Mouse (Mus musculus) heart, embryonic 11.5 days (tissue): ENCODE data around the gene Ifi206. TPM values are rescaled to one million over a fixed set of nuclear protein-coding genes. Genes with fewer than 3 reads are reported as not detected.

Source experiments
- ATAC-seq: fragments of 200-750 bp; cut with Nextera tagmentation; replicated peaks from 2 replicates; pipeline ENCODE4 v1.8.0; 2017; ENCODE audit warnings: moderate library complexity; ENCODE audit not compliant: insufficient number of reproducible peaks, low FRiP score, low TSS enrichment
- H3K27ac ChIP-seq: fragments of 300-500 bp; sonication (generic); 2 replicates; pipeline ENCODE4 v1.5.1; 2014; ENCODE audit warnings: mild to moderate bottlenecking, low read depth, low read length
- H3K27me3 ChIP-seq: fragments of 300-500 bp; sonication (generic); 2 replicates; pipeline ENCODE4 v1.6.1; 2014; ENCODE audit warnings: mild to moderate bottlenecking, low read length, mixed read lengths; ENCODE audit not compliant: control insufficient read depth, insufficient read depth
- H3K36me3 ChIP-seq: fragments of 300-500 bp; sonication (generic); 2 replicates; pipeline ENCODE4 v1.6.1; 2014; ENCODE audit warnings: mild to moderate bottlenecking, low read length, moderate library complexity, mixed read lengths; ENCODE audit not compliant: control insufficient read depth, insufficient read depth
- H3K4me1 ChIP-seq: fragments of 300-500 bp; sonication (generic); 2 replicates; pipeline ENCODE4 v1.6.1; 2014; ENCODE audit warnings: low read length; ENCODE audit not compliant: control insufficient read depth, insufficient read depth
- H3K4me2 ChIP-seq: fragments of 300-500 bp; sonication (generic); 2 replicates; pipeline ENCODE4 v1.6.1; 2014; ENCODE audit warnings: mild to moderate bottlenecking, moderate library complexity
- H3K4me3 ChIP-seq: fragments of 300-500 bp; sonication (generic); 2 replicates; pipeline ENCODE4 v1.5.1; 2014; ENCODE audit warnings: low read depth, low read length
- H3K9ac ChIP-seq: fragments of 300-500 bp; sonication (generic); 2 replicates; pipeline ENCODE4 v1.6.1; 2014; ENCODE audit warnings: mild to moderate bottlenecking, low read depth, low read length, moderate library complexity
- H3K9me3 ChIP-seq: fragments of 300-500 bp; sonication (generic); replicated peaks from 2 replicates; pipeline ENCODE4 v1.6.1; 2016; ENCODE audit warnings: low read length; ENCODE audit not compliant: control insufficient read depth
- WGBS: fragments of 180-500 bp; shearing (Covaris S2); extraction: QIAGEN DNeasy Blood & Tissue Kit; methylation state at CpG from one replicate; pipeline ENCODE4 v1.1.7; 2014; ENCODE audit not compliant: insufficient replicate concordance; 5-methylcytosine and 5-hydroxymethylcytosine counted together
- microRNA-seq: library from miRNA; unstranded; fragments of <30 nt; microRNA quantifications from one replicate; pipeline ENCODE4, GENCODE M21; 2016; ENCODE audit warnings: borderline number of aligned reads
- polyA plus RNA-seq: library from polyadenylated mRNA; unstranded; fragments of >200 nt; fragmentation: Nextera tagmentation; extraction: Ambion mirVana; gene quantifications from 2 replicates; pipeline ENCODE4 v1.2.1, GENCODE M21; 2014

Gene Ifi206
- polyA plus RNA-seq, 1 experiment from 2014 or later = 0.06 TPM

DNA sequence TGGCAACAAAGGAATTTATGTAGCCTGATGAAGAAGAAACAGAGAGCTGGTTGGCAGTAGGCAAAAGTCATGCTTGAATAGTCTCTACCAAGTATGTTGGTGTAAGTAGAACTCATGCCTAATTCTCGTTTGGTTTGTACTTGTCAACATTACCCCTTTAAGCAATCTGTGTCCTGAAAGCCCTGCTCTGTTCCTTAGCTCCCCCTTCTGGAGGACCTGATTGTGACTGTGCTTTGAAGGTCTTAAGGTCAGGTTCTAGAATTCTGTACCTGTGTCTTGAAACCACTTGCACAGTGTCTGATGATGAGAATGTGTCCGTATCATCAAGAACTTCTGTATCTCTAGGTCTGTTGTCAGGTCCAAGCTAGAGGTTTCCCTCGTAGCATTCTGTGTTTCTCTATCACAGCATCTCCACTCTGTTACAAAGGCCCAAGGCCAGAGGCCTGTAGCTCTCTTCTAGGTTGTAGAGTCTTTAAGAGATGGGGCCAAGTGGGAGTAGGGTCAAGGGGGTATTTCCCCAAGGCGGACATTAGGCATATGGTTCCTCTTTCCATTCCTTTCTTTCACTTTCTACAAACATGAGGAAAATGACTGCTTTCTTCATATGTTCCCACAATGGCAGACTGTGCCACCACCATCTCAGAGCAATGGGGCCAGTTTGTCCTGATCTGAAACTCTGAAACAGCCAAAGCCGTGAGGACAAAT, 60.7 kb downstream of the Ifi206 start:
- H3K4me2 ChIP-seq = no peak overlapping the region
- WGBS = 81% methylated on average over 5 of the region's 5 CpGs
- no peak overlapping the region for H3K27ac ChIP-seq
- no peaks in the 10 kb centered on the region for H3K4me1 ChIP-seq
- H3K9ac ChIP-seq = no peak overlapping the region
- ATAC-seq = no peak
- no peaks in the 10 kb centered on the region for H3K27me3 ChIP-seq
- H3K36me3 ChIP-seq = no peaks in the 10 kb centered on the region
- no peak overlapping the region for H3K4me3 ChIP-seq
- no peaks in the 10 kb centered on the region for H3K9me3 ChIP-seq

DNA sequence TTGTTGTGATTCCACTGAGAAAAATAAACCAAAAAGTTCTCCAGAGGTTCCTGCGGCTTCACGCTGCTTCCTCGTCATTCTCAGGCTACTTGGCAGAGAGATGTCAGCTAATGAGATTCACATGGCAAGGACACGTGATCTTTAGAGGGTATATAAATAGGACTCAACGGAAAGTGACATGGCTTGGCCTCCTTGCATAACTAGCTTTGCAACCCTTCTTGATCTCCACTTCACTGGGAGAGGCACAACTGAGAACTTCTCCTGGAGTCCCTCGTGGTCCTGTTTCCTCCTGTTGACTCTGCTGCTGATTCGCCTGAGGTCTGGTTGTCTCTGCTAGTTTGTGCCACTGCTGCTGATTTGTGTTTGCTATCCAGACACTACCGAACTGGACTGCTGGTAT, 63.5 kb downstream of the Ifi206 start:
- no peak overlapping the region for H3K4me3 ChIP-seq
- no peak overlapping the region for H3K9ac ChIP-seq
- no peak overlapping the region for H3K27ac ChIP-seq
- no peaks in the 10 kb centered on the region for H3K9me3 ChIP-seq
- ATAC-seq = no peak
- H3K4me2 ChIP-seq = no peak overlapping the region
- H3K4me1 ChIP-seq = no peaks in the 10 kb centered on the region
- no peaks in the 10 kb centered on the region for H3K36me3 ChIP-seq
- 80% methylated on average over 8 of the region's 8 CpGs for WGBS
- H3K27me3 ChIP-seq = no peaks in the 10 kb centered on the region

DNA sequence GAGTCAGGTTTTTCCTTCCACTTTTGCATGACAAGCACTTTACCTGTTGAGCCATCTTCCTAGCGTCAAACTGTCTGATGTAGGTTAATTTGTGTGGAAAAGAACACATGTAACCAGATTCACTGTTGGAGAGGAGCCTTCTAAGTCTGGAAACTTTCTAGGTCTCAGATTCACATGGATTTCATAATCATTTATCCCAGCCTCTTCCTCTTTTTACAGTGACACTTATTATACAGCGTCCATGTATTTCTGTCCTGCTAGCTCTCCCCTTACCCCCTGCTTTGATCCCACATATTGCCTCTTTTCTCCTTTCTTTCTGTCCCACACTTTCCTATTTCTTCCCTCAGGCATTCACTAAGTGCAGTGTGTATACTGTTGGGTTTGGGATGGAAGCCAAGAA, 64.5 kb downstream of the Ifi206 start:
- no peak overlapping the region for H3K27ac ChIP-seq

DNA sequence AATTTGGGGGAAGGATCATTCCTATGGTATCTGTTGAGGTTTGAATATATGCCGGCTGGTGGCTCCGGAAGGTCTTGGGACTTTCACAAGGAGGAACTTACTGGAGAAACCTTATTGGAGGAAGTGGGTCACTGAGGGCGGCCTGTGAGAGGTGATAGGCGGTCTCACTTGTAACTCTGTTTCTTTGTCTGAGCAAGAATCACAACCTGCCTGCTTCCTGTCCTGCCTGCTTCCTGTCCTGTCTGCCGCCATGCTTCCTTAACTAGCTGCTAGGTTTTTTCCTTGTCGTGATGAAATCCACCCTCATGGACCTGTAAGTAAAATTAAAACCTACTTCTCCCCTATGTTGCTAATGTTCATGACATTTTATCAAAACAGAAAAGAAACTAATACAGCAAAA, 70.5 kb downstream of the Ifi206 start:
- no peak for ATAC-seq
- no peak overlapping the region for H3K9ac ChIP-seq
- H3K4me2 ChIP-seq = no peak overlapping the region
- 56% methylated on average over 6 of the region's 6 CpGs for WGBS
- no peaks in the 10 kb centered on the region for H3K27me3 ChIP-seq
- H3K36me3 ChIP-seq = no peaks in the 10 kb centered on the region
- H3K4me3 ChIP-seq = no peak overlapping the region
- no peaks in the 10 kb centered on the region for H3K9me3 ChIP-seq
- H3K27ac ChIP-seq = no peak overlapping the region
- no peaks in the 10 kb centered on the region for H3K4me1 ChIP-seq

More for the DNA sequence above, 64.5 kb downstream of the Ifi206 start:
- Histone ChIP-seq H3K9ac (no peak overlapping the region), H3K27me3 (no peaks in the 10 kb centered on the region), H3K4me2 (no peak overlapping the region), H3K4me3 (no peak overlapping the region), H3K9me3 (no peaks in the 10 kb centered on the region), H3K4me1 (no peaks in the 10 kb centered on the region), H3K36me3 (no peaks in the 10 kb centered on the region)
- 77% methylated on average over 2 of the region's 2 CpGs for WGBS
- ATAC-seq = no peak

DNA sequence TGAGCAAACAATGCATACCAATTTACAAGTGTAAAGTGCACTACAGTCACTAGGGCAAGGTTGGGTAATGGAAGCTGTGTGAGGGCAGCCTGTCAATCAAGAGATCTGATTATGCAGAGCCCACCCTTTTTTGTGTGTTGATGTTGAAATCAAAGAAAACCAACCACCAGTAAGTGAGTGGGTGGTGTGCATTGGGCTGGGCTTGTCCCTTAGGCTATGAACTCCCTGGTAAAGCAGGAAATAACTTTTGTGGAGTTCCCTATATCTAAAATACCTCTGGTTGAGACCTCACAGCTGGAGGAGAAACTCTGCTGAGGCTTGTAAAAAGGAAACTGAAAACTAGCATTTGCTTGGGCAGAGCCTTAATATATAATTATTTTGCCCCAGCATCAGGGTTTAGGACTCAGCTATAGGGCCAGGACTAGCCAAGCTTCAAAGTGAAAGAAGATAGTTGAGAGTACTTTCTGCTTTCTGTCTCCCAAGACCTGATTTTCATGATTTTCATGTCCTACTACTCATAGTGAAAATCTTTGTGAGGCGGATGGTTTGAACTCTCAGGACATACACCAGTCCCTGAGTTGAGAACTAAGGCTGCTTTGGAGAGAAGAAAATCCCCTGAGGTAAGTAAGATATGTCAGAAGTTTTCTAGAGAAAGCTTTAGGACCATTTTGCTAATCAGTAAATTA, 71.8 kb downstream of the Ifi206 start:
- no peak for ATAC-seq
- H3K4me2 ChIP-seq = no peak overlapping the region
- H3K27ac ChIP-seq = no peak overlapping the region
- 67% methylated on average over 1 of the region's 1 CpGs for WGBS
- no peak overlapping the region for H3K4me3 ChIP-seq
- no peaks in the 10 kb centered on the region for H3K4me1 ChIP-seq
- H3K27me3 ChIP-seq = no peaks in the 10 kb centered on the region
- H3K36me3 ChIP-seq = no peaks in the 10 kb centered on the region
- no peak overlapping the region for H3K9ac ChIP-seq
- H3K9me3 ChIP-seq = no peaks in the 10 kb centered on the region

DNA sequence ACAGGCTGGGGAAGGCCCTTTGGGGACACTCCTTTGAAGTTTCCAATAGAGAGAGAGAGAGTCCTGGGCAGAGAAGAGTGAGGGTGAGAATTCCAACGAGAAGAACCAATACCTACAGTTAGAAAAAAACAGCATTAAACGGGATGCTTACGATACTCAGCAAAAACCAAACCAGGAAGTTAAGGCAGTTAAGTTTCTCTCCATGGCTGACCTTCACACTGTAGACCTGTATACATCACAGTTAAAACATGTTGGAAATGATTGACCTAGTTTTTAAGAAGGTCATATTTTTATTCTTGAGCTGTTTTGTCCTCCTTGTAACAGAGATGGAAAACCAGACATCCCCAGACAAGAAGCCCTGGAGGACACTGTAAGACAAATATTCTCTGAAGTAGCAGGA, 72.3 kb downstream of the Ifi206 start:
- H3K27ac ChIP-seq = no peak overlapping the region
- no peak for ATAC-seq
- H3K9ac ChIP-seq = no peak overlapping the region
- no peaks in the 10 kb centered on the region for H3K36me3 ChIP-seq
- no peaks in the 10 kb centered on the region for H3K9me3 ChIP-seq
- no peaks in the 10 kb centered on the region for H3K27me3 ChIP-seq
- H3K4me1 ChIP-seq = no peaks in the 10 kb centered on the region
- WGBS = 82% methylated on average over 3 of the region's 3 CpGs
- no peak overlapping the region for H3K4me3 ChIP-seq
- no peak overlapping the region for H3K4me2 ChIP-seq

Small RNA genes lying within 50 kb of the gene (microRNA-seq; reads per million reads assigned to microRNA genes)
- gene Gm44481 = not detected

Other genes starting within 250 kb of the Ifi206 start
- not detected in 2 replicates for gene Olfr418, start 225.0 kb downstream of the Ifi206 start, polyA plus RNA-seq
- not detected in 2 replicates for gene Mptx2, start 213.3 kb downstream of the Ifi206 start, polyA plus RNA-seq
- gene Ackr1, start 157.3 kb downstream of the Ifi206 start, polyA plus RNA-seq = 5.0 and 5.5 TPM in 2 replicates
- 1.9 and 3.1 TPM in 2 replicates for gene Aim2, start 140.2 kb downstream of the Ifi206 start, polyA plus RNA-seq
- 1.3 TPM in 2 replicates for gene Cadm3, start 123.3 kb downstream of the Ifi206 start, polyA plus RNA-seq
- not detected in 2 replicates for gene Ifi214, start 44.9 kb upstream of the Ifi206 start, polyA plus RNA-seq
- gene Ifi213, start 108.2 kb upstream of the Ifi206 start, polyA plus RNA-seq = not detected in 2 replicates
- 0.10 TPM in 1 of 2 replicates, not detected in the other for gene Ifi209, start 139.9 kb upstream of the Ifi206 start, polyA plus RNA-seq
- gene Ifi208, start 182.6 kb upstream of the Ifi206 start, polyA plus RNA-seq = 0.10 TPM in 1 of 2 replicates, not detected in the other